Mouse (Mus musculus) E14TG2a.4 (cell line): ENCODE results near the gene Asb15.

Source experiments
- H3K27me3 ChIP-seq: 2 replicates; pipeline ENCODE4 v1.6.1; 2014; ENCODE audit warnings: low read length, control low read depth; ENCODE audit not compliant: insufficient read depth
- H3K36me3 ChIP-seq: 2 replicates; pipeline ENCODE4 v1.6.1; 2014; ENCODE audit warnings: low read length, control low read depth; ENCODE audit not compliant: insufficient read depth
- H3K4me1 ChIP-seq: replicated peaks from 2 replicates; pipeline ENCODE4 v1.6.1; 2014; ENCODE audit warnings: low read depth, low read length, control low read depth
- H3K4me3 ChIP-seq: replicated peaks from 2 replicates; pipeline ENCODE4 v1.5.1; 2014; ENCODE audit warnings: mild to moderate bottlenecking, low read length
- H3K9me3 ChIP-seq: 2 replicates; pipeline ENCODE4 v1.6.1; 2014; ENCODE audit warnings: low read length, control low read depth
- CTCF ChIP-seq: conservative IDR thresholded peaks from 2 replicates; pipeline ENCODE4 v1.5.1; 2014; ENCODE audit warnings: low read length
- NANOG ChIP-seq: IDR thresholded peaks from 2 replicates; pipeline ENCODE4 v1.6.1; 2014; ENCODE audit warnings: borderline replicate concordance, low read length, mixed read lengths
- POU5F1 ChIP-seq: IDR thresholded peaks from 2 replicates; pipeline ENCODE4 v1.6.1; 2014; ENCODE audit warnings: low read length, borderline replicate concordance

Asb15 gene

DNA sequence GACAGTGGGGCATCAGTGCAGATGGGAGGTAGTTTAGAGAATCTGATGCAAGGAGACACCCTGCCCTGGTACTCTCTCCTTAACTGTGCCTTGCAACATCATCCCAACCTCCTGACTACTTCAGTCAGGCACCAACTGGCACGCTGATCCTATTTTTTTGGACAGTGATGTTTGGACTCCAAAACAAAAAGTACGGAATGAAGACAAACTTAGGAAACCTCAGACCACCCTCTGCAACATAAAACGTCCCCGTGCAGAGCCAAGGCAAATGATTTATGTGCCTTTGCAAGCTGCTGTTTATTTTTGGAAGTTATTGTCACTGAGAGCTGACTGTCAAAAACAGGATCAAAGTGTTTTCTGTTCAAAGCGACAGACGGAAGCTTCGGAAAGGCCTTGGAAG lies 24.1 kb downstream of the Asb15 start:
- Histone ChIP-seq H3K36me3 (no peaks in the 10 kb centered on the region), H3K9me3 (no peaks in the 10 kb centered on the region)

DNA sequence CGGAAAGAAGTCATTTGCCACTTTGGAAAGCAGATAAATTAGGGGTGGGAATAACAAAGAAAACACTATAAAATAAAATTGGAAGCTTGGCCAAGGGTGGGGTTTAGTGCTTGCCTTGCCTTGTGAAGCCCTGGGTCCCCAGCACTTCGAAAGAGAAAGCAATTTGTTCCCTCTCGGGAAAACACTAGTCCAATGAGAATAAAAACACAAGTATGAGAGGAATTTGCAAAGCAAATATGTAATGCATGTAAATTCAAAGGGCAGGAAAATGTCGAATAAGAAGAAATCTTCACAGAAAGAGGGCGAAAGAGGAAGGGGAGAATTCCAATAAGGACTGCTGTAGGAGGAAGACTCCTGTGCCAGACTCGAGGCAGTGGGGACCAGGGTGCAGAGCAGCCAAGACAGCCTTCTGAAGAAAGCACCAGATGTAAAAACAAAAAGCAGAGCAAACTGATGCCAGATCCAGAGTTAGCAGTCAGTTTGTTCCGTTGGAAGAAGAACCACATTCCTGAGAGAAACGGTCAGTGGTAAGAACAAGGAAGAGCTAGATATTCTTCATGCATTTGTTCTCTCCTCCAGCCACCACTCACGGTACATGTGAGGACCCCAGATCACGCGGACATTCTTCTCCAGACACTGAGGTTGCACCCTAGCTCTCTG lies 26.6 kb downstream of the Asb15 start:
- no peaks in the 10 kb centered on the region for H3K36me3 ChIP-seq
- no peaks in the 10 kb centered on the region for H3K4me1 ChIP-seq
- no peaks in the 10 kb centered on the region for H3K27me3 ChIP-seq
- TF ChIP-seq CTCF, result no peak
- TF ChIP-seq NANOG, result no peak
- no peak for TF ChIP-seq POU5F1
- H3K4me3 ChIP-seq, result no peak overlapping the region
- no peaks in the 10 kb centered on the region for H3K9me3 ChIP-seq

More for the DNA sequence above, 24.1 kb downstream of the Asb15 start:
- no peaks in the 10 kb centered on the region for H3K27me3 ChIP-seq
- H3K4me1 ChIP-seq, result no peaks in the 10 kb centered on the region
- TF ChIP-seq CTCF, result no peak
- no peak for TF ChIP-seq POU5F1
- no peak for TF ChIP-seq NANOG
- H3K4me3 ChIP-seq, result no peak overlapping the region

DNA sequence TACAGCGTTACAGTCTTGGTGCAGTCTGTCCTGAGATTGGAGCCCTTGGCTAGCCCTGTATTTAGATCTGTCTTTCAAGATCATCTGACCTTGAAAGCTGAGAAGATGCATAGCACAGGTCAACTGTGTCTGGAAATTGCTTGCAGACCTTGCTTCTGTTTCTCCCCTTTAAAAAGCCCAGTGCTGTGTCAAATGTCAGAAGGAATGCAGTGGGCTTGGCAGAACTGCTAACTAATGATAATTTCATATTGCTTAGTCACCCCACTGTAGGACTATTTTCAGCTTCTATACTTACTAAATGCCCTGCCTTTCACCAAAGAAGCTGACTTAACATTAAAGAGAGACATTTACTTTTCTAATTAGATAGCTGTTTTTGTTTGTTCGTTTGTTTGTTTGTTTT lies 27.5 kb downstream of the Asb15 start:
- Histone ChIP-seq H3K4me1 (no peaks in the 10 kb centered on the region), H3K4me3 (no peak overlapping the region), H3K27me3 (no peaks in the 10 kb centered on the region), H3K9me3 (no peaks in the 10 kb centered on the region), H3K36me3 (no peaks in the 10 kb centered on the region)
- TF ChIP-seq POU5F1, result no peak
- TF ChIP-seq CTCF, result no peak
- TF ChIP-seq NANOG, result no peak

DNA sequence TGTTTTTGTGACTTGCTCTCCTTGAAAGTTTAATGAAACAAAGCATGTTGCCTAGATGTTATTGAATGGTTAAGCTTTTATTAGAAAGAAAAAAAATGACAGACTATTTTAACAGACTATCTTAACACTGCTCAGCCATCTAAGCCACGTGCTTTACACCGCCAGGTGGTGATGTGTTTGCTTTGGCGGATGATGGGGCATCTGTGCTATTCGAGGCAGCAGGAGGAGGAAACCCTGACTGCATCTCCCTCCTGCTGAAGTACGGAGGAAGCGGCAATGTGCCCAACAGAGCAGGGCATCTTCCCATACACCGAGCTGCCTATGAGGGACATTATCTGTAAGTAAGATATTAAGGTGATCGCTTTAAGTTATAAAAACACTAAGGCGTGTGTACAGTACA lies 36.1 kb downstream of the Asb15 start:
- Histone ChIP-seq H3K9me3 (no peaks in the 10 kb centered on the region), H3K36me3 (no peaks in the 10 kb centered on the region), H3K4me3 (no peak overlapping the region), H3K4me1 (no peaks in the 10 kb centered on the region), H3K27me3 (no peaks in the 10 kb centered on the region)
- TF ChIP-seq CTCF, result no peak

DNA sequence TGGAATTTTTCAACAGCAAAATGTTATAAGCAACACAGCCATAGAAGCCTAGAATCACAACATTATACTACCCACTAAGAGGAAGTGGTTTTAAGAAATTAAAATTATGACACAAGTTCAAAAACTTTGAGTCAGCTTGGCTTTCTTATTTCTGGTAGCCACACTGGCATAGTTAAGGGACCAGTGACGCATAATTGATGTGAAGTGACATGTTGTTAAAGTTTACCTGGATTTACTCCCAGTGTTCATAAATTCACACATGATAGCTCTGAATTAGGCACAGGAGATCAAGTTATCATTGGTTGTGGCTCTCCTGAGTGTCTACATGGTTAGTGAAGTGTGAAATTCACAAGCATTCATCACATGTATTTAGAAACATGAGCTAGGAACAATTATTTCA lies 36.9 kb downstream of the Asb15 start:
- no peak overlapping the region for H3K4me3 ChIP-seq
- TF ChIP-seq POU5F1 (no peak), CTCF (no peak), NANOG (no peak)

DNA sequence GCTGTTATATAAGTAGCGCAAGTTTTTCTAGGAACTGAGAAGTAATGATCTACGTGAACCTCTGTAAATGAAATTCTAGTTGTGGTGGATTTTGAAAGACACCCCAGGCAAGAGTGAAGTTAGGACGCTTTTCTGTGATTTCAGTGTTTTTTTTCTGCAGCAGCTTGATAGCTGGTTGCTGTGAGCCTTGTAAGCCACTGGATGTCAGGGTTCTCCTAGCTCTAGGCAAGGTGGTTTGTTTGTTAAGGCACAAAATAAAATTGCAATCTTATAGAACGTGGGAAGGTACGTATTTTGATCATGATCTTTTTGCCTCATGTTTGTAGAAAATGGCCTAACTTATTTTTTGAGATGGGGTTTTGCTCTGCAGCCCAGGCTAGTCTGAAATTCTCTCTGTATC lies 41.0 kb downstream of the Asb15 start:
- TF ChIP-seq CTCF, result no peak
- no peaks in the 10 kb centered on the region for H3K4me1 ChIP-seq
- H3K36me3 ChIP-seq, result no peaks in the 10 kb centered on the region
- no peak overlapping the region for H3K4me3 ChIP-seq
- H3K27me3 ChIP-seq, result no peaks in the 10 kb centered on the region
- H3K9me3 ChIP-seq, result peaks cover 4% of the 10 kb centered on the region; the same call in 1 of the 2 replicates

More for the DNA sequence above, 36.9 kb downstream of the Asb15 start:
- Histone ChIP-seq H3K27me3 (no peaks in the 10 kb centered on the region), H3K9me3 (no peaks in the 10 kb centered on the region), H3K36me3 (no peaks in the 10 kb centered on the region), H3K4me1 (no peaks in the 10 kb centered on the region)

DNA sequence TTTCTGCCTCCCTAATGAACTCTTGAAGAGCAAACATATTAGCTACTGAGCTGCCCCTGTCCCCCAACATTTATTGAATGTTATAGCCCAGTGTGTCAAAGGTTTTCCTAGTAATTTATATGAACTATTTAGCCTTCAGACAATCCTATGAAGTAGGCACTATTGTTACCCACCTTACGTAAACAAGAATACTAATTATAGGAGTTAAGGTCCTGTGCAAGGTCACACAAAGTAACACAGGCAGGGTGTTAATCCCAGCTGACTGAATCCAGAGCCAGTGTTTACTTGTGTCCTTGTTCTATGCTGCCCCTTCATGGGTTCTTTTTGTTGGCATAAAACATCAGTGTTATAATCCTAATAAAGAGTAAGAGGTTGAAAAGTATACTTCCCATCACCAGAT lies 41.8 kb downstream of the Asb15 start:
- no peaks in the 10 kb centered on the region for H3K4me1 ChIP-seq
- H3K27me3 ChIP-seq, result no peaks in the 10 kb centered on the region
- H3K9me3 ChIP-seq, result peaks cover 7% of the 10 kb centered on the region
- no peak overlapping the region for H3K4me3 ChIP-seq
- no peak for TF ChIP-seq NANOG
- TF ChIP-seq CTCF, result no peak
- TF ChIP-seq POU5F1, result no peak
- no peaks in the 10 kb centered on the region for H3K36me3 ChIP-seq

DNA sequence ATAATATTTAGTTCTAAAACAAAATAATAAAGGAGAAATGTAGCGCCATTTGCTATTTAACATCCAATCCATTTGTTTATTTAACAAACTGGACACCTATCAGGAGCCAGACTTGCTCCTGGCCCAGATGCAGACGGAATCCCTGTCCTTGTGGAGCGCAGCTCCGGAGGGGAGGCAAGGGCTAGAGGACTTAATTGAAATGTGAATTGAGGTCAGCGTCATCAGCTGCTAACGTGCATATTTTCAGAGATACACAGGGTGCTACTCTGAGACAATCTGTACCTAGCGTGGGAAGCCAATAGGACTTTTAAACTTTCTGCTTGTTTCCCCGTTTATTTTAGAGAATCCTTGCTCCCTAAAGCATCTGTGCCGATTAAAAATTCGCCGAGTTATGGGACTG lies 42.3 kb downstream of the Asb15 start:
- no peaks in the 10 kb centered on the region for H3K36me3 ChIP-seq
- peaks cover 7% of the 10 kb centered on the region for H3K9me3 ChIP-seq
- H3K27me3 ChIP-seq, result no peaks in the 10 kb centered on the region
- H3K4me1 ChIP-seq, result no peaks in the 10 kb centered on the region
- TF ChIP-seq CTCF (no peak), POU5F1 (no peak), NANOG (no peak)
- H3K4me3 ChIP-seq, result no peak overlapping the region

DNA sequence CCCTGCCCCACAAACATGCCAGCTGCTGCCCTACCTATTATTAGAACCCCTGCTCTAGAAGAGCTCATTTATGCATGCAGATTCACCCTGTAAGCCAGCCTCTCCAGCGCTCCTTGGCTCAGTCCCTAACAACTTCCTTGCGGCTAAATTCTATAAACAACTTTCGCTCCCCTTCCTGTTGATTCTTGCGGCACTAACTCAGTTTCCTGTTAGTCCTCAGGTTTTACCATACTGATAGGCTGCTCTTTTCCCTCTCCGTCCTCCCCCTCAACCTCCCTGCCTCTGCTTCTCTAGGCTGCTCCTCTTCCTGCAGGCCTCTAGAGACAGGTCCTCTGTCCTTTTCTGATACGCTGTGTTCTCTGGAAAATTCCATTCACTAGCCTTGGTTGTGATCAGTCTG lies 43.2 kb downstream of the Asb15 start:
- H3K4me1 ChIP-seq, result no peaks in the 10 kb centered on the region
- peaks cover 7% of the 10 kb centered on the region for H3K9me3 ChIP-seq
- no peaks in the 10 kb centered on the region for H3K27me3 ChIP-seq
- H3K4me3 ChIP-seq, result no peak overlapping the region
- H3K36me3 ChIP-seq, result no peaks in the 10 kb centered on the region
- TF ChIP-seq NANOG, result no peak
